Mouse (Mus musculus): Measurements from ENCODE around the gene Tshb. TPM values are rescaled to one million over a fixed set of nuclear protein-coding genes. Genes with fewer than 3 reads are reported as not detected.

The Tshb gene
- polyA plus RNA-seq, 1 experiment from 2014 or later, result 0.55 TPM

GRCm38 (mm10) chr3:102737106-102737505 lies 45.4 kb downstream of the Tshb start:
- DNase-seq (ENCODE audit: low spot score), result no peak

GRCm38 (mm10) chr3:102736436-102736835 lies 46.1 kb downstream of the Tshb start:
- peak; percentile 61 for DNase-seq (ENCODE audit: low spot score)

GRCm38 (mm10) chr3:102735638-102736037 lies 46.9 kb downstream of the Tshb start:
- DNase-seq (ENCODE audit: low spot score), result no peak

GRCm38 (mm10) chr3:102735031-102735558 lies 47.4 kb downstream of the Tshb start:
- DNase-seq (ENCODE audit: low spot score), result peak; percentile 58

- peak; percentile 63 for DNase-seq (ENCODE audit: low spot score)
Observed at GRCm38 (mm10) chr3:102734313-102735030, 48.0 kb downstream of the Tshb start, which contains the start of gene Tspan2. Gene Tspan2 (plus strand): TSS chr3:102734529.

- no peak for DNase-seq (ENCODE audit: low spot score)
Observed at GRCm38 (mm10) chr3:102733936-102734312, 48.6 kb downstream of the Tshb start.

GRCm38 (mm10) chr3:102733050-102733449 lies 49.5 kb downstream of the Tshb start:
- DNase-seq (ENCODE audit: low spot score), result no peak

- peak; percentile 39 for DNase-seq (ENCODE audit: low spot score)
Observed at GRCm38 (mm10) chr3:102732619-102733018, 49.9 kb downstream of the Tshb start.

GRCm38 (mm10) chr3:102731112-102731511 lies 51.4 kb downstream of the Tshb start:
- no peak for DNase-seq (ENCODE audit: low spot score)

- no peak for DNase-seq (ENCODE audit: low spot score)
Observed at GRCm38 (mm10) chr3:102729416-102729815, 53.1 kb downstream of the Tshb start.

Other genes with a start within 250 kb of the Tshb start
- gene Tspan2, start 48.2 kb downstream of the Tshb start, polyA plus RNA-seq (2015; fragmentation: Nextera tagmentation; extraction: Ambion mirVana), result 11.3 and 12.4 TPM in 2 replicates
- gene Sycp1, start 153.4 kb upstream of the Tshb start, polyA plus RNA-seq (2015; fragmentation: Nextera tagmentation; extraction: Ambion mirVana), result not detected in 2 replicates
- gene Nr1h5, start 181.4 kb upstream of the Tshb start, polyA plus RNA-seq (2015; fragmentation: Nextera tagmentation; extraction: Ambion mirVana), result not detected in 2 replicates
- gene Sike1, start 213.0 kb upstream of the Tshb start, polyA plus RNA-seq (2015; fragmentation: Nextera tagmentation; extraction: Ambion mirVana), result 65.7 and 66.8 TPM in 2 replicates
- gene Csde1, start 237.7 kb upstream of the Tshb start, polyA plus RNA-seq (2015; fragmentation: Nextera tagmentation; extraction: Ambion mirVana), result 227 and 243 TPM in 2 replicates

All from thymus, postnatal 0 days (tissue).